Mouse (Mus musculus): Measurements from ENCODE around the gene Rpl39.

Gene Rpl39

GRCm38 (mm10) chrX:37063902-37064301 is 21.3 kb downstream of the Rpl39 start:
- no peak for DNase-seq

- DNase-seq = peak in 1 of 2 experiments; percentile 11
Measured at GRCm38 (mm10) chrX:37048890-37049823, 36.0 kb downstream of the Rpl39 start.

DNA sequence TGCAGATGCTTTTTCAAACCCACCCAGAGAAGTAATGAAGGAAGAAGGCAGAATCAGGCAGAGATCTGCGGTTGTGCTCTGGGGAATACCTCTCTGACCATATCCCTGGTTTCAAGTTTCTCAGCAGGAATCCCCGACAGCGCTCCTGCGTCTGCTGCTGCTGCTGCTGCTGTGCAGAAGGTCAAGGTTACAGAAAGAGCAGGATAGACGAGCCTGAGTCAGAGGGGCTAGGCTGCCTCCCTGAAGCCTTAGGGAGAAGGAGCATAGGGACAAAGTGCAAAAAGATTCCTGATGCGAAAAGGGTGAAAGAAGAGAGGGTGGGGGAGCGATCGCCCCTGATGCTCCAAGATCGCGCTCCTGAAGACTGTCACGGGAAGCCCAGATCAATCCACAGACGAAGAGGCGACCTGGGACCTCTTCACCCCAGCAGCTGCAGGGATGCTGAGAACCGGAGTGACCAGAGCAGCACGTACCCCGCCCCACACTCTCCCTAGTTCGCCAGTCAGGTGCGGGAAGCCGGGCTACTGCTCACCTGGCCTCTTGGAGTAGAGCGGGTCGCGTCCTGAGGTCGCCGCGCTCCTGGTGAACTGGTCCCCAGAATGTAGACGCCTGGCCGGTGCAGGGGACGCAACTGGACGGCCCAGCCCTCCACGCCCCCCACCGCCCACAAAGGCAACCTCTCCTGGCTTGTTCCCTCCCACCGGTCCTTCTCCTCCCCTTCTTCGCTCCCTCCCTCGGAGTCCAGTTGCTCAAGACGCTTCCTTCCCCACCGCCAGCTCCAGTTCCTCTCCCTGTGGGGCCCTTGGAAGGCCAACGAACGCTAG is 36.9 kb downstream of the Rpl39 start, which contains the start of gene Sowahd:
Sowahd (plus strand) TSS at position 780 of the 824 bp plus-strand sequence.
- DNase-seq = no peak

DNA sequence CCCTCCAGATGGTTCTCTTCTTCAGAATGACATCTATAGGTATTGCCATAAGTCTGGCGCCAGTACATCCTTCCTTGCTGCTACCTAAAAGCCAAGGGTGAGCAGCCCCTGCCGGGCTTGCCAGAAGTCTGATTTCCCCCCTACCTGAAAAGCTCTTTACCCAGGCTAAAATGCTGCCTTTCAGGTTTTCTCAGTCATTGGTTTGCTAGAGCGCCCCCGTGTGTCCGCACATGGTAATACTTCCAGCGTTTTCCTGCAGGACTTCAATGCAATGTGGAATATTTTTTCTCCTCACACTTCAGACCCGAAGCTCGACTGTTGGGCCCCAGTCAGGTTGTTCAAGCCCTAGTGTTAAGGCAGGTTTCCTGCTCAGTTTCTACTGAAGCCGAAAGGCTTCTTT is 42.5 kb downstream of the Rpl39 start:
- DNase-seq = peak in 1 of 2 experiments; percentile 49

Data from kidney, adult 8-10 months (tissue).